In genomic region chr7:134236727-134237126, GRCm38 (mm10) we compare ENCODE assay signal across 27 mouse cellular contexts. TPM values are rescaled to one million over a fixed set of nuclear protein-coding genes. Genes with fewer than 3 reads are reported as not detected.
"Had no signal": no experiment of that assay in that cellular context is flagged by ENCODE, and none has a peak within 500 bp of the region (broad histone marks: within the 10 kb centered on the region; RNA-seq: fewer than 3 reads in every experiment).

No protein-coding gene starts in this region.

- H3K4me3 ChIP-seq: limb, embryonic 10.5 days; limb, embryonic 12.5 days; limb, embryonic 13.5 days; limb, embryonic 15.5 days; liver, embryonic 12.5 days; liver, embryonic 13.5 days; liver, embryonic 15.5 days; lung, embryonic 15.5 days; megakaryocyte, embryonic 14.5 days; midbrain, embryonic 10.5 days; midbrain, embryonic 12.5 days; midbrain, embryonic 13.5 days; midbrain, embryonic 15.5 days; myocyte; neural tube, embryonic 12.5 days had no signal

- H3K27ac ChIP-seq: limb, embryonic 10.5 days; limb, embryonic 12.5 days; limb, embryonic 13.5 days; limb, embryonic 15.5 days; liver, embryonic 12.5 days; liver, embryonic 13.5 days; liver, embryonic 14.5 days; liver, embryonic 15.5 days; macrophage; midbrain, embryonic 10.5 days; midbrain, embryonic 12.5 days; midbrain, embryonic 13.5 days; midbrain, embryonic 15.5 days; neural tube, embryonic 12.5 days had no signal

- H3K4me1 ChIP-seq: liver, embryonic 12.5 days; liver, embryonic 13.5 days; liver, embryonic 15.5 days; megakaryocyte, embryonic 14.5 days; midbrain, embryonic 10.5 days; midbrain, embryonic 12.5 days; midbrain, embryonic 13.5 days; midbrain, embryonic 15.5 days had no signal

- DNase-seq: left cerebral cortex, postnatal 4 days; liver; liver, embryonic 13.5 days; liver, postnatal 0 days; lung, adult 2 months; lung, embryonic 14.5 days; lung, postnatal 10 days; lung, postnatal 14 days; lung, postnatal 36 days; lung, postnatal 4 days; midbrain, embryonic 14.5 days had no signal

RNA-seq across cellular contexts. Expression of gene Adam12, which starts 4.8 kb away (rescaled TPM):
- polyA plus RNA-seq: macrophage had no signal
